Mouse (Mus musculus) myocyte (in vitro differentiated cells): ENCODE data around the gene Fkbp3.

Experiments used
- CEBPB ChIP-seq: IDR thresholded peaks from 2 replicates; pipeline ENCODE4 v1.6.1; 2011; ENCODE audit warnings: mild to moderate bottlenecking, moderate library complexity; ENCODE audit not compliant: poor library complexity, insufficient read depth, severe bottlenecking
- E2F4 ChIP-seq: IDR thresholded peaks from one replicate; pipeline ENCODE4 v1.6.1; 2011; ENCODE audit warnings: mild to moderate bottlenecking, control low read depth, moderate library complexity; ENCODE audit not compliant: insufficient read depth
- MAX ChIP-seq: IDR thresholded peaks from one replicate; pipeline ENCODE4 v1.6.1; 2011; ENCODE audit warnings: low read depth, mild to moderate bottlenecking, control low read depth
- MYOD1 ChIP-seq, 3 experiments: IDR thresholded peaks; one replicate each; pipeline ENCODE4 v1.6.1; 2011; ENCODE audit warnings: control low read depth in 2 of 3, low read depth in 2 of 3, mild to moderate bottlenecking in 2 of 3, moderate library complexity in 1 of 3; ENCODE audit not compliant: insufficient read length in 2 of 3, control insufficient read depth in 1 of 3
- MYOG ChIP-seq, 3 experiments: IDR thresholded peaks; one replicate each; pipeline ENCODE4 v1.6.1; 2011; ENCODE audit warnings: control low read depth in 2 of 3, low read depth in 2 of 3, mild to moderate bottlenecking in 2 of 3; ENCODE audit not compliant: insufficient read length in 2 of 3, control insufficient read depth in 1 of 3, insufficient read depth in 1 of 3
- POLR2A ChIP-seq: IDR thresholded peaks from one replicate; pipeline ENCODE4 v1.6.1; 2011; ENCODE audit warnings: low read depth, mild to moderate bottlenecking, control low read depth, moderate library complexity; ENCODE audit not compliant: insufficient read length
- POLR2AphosphoS2 ChIP-seq: IDR thresholded peaks from one replicate; pipeline ENCODE4 v1.6.1; 2011; ENCODE audit warnings: low read depth, control low read depth; ENCODE audit not compliant: insufficient read length
- REST ChIP-seq: IDR thresholded peaks from one replicate; pipeline ENCODE4 v1.6.1; 2011; ENCODE audit warnings: mild to moderate bottlenecking, control low read depth, moderate library complexity; ENCODE audit not compliant: insufficient read depth, insufficient read length
- TCF12 ChIP-seq: IDR thresholded peaks from one replicate; pipeline ENCODE4 v1.6.1; 2011; ENCODE audit warnings: mild to moderate bottlenecking, control low read depth; ENCODE audit not compliant: poor library complexity, insufficient read depth, severe bottlenecking
- TCF3 ChIP-seq: IDR thresholded peaks from one replicate; pipeline ENCODE4 v1.6.1; 2011; ENCODE audit warnings: low read depth, control low read depth; ENCODE audit not compliant: insufficient read length
- USF1 ChIP-seq: IDR thresholded peaks from one replicate; pipeline ENCODE4 v1.6.1; 2011; ENCODE audit warnings: low read depth, mild to moderate bottlenecking, control low read depth, moderate library complexity

GRCm38 (mm10) chr12:65037546-65037937, 36.3 kb downstream of the Fkbp3 start:
- TF ChIP-seq MAX (no peak), POLR2A (no peak), CEBPB (no peak), MYOG (IDR thresholded peaks at IDR 0.05; ENCODE audit: control insufficient read depth in 1 of 3, insufficient read depth in 1 of 3, insufficient read length in 2 of 3, low read depth in 2 of 3) (no peak), E2F4 (no peak), POLR2AphosphoS2 (no peak), USF1 (no peak), TCF3 (no peak), MYOD1 (IDR thresholded peaks at IDR 0.05; ENCODE audit: control insufficient read depth in 1 of 3, insufficient read length in 2 of 3, low read depth in 2 of 3) (no peak), TCF12 (no peak), REST (no peak)
